Mouse (Mus musculus) ES-E14 (cell line): ENCODE measurements around the gene Itpa.

Experiments
- CHD2 ChIP-seq: IDR thresholded peaks from 2 replicates; pipeline ENCODE4 v1.6.1; 2014; ENCODE audit warnings: mild to moderate bottlenecking, low read depth, low read length, inconsistent platforms
- HCFC1 ChIP-seq: IDR thresholded peaks from 2 replicates; pipeline ENCODE4 v1.6.1; 2012; ENCODE audit warnings: low read length, inconsistent platforms, borderline replicate concordance; ENCODE audit not compliant: insufficient read depth
- MAFK ChIP-seq: IDR thresholded peaks from 2 replicates; pipeline ENCODE4 v1.6.1; 2014; ENCODE audit warnings: mild to moderate bottlenecking, low read depth, low read length, inconsistent platforms; ENCODE audit not compliant: insufficient read depth
- ZC3H11A ChIP-seq: IDR thresholded peaks from 2 replicates; pipeline ENCODE4 v1.6.1; 2012; ENCODE audit warnings: low read depth, mild to moderate bottlenecking, inconsistent platforms, low read length, borderline replicate concordance
- ZNF384 ChIP-seq: IDR thresholded peaks from 2 replicates; pipeline ENCODE4 v1.6.1; 2012; ENCODE audit warnings: low read depth, low read length, inconsistent platforms

- TF ChIP-seq MAFK = no peak
- no peak for TF ChIP-seq ZC3H11A
- peak; percentile 77 for TF ChIP-seq HCFC1
- TF ChIP-seq CHD2 = no peak
- TF ChIP-seq ZNF384 = no peak
Measured at GRCm38 (mm10) chr2:130629839-130630203, 37.6 kb upstream of the Itpa start, which contains the start of the genes Fastkd5 and Ubox5.
